Mouse (Mus musculus) mouse embryonic stem cell (cell line): ENCODE data around the gene D1Ertd622e.

ENCODE experiments used
- in situ Hi-C, 2 experiments: fragments of 300-500 bp; cut with MboI; formaldehyde crosslinking; loops; 1 replicate in 1 of 2; 3 replicates in 1 of 2; pipeline ENCODE4 v1.14.3; 2019 to 2020; ENCODE audit warnings: low sequenced_read_pairs in 2 of 2, low pct_unique_long_range_greater_than_20kb in 1 of 2, mixed read lengths in 1 of 2; ENCODE audit not compliant: unreplicated experiment in 1 of 2

Gene D1Ertd622e

GRCm38 (mm10) chr1:97661406-97662241 lies at the start of gene D1Ertd622e:
Gene D1Ertd622e, minus strand, starts transcription at chr1:97662074.
- in situ Hi-C loops = no loop called here

GRCm38 (mm10) chr1:97710520-97710919 lies 48.6 kb upstream of the D1Ertd622e start:
- in situ Hi-C loops = no loop called here

GRCm38 (mm10) chr1:97705389-97705788 lies 43.5 kb upstream of the D1Ertd622e start:
- in situ Hi-C loops = no loop called here

GRCm38 (mm10) chr1:97704646-97705045 lies 42.8 kb upstream of the D1Ertd622e start:
- in situ Hi-C loops = no loop called here

GRCm38 (mm10) chr1:97698956-97699570 lies 37.2 kb upstream of the D1Ertd622e start:
- in situ Hi-C loops = loop anchor here in 1 of 2 experiments (25.0 kb wide), 1 partner anchor 662 kb away; no protein-coding TSS in a partner anchor

- in situ Hi-C loops = loop anchor here in 1 of 2 experiments (25.0 kb wide), 1 partner anchor 660 kb away; no protein-coding TSS in a partner anchor
Measured at GRCm38 (mm10) chr1:97697273-97697672, 35.4 kb upstream of the D1Ertd622e start.

- in situ Hi-C loops = loop anchor here in 1 of 2 experiments (25.0 kb wide), 1 partner anchor 657 kb away; no protein-coding TSS in a partner anchor
Measured at GRCm38 (mm10) chr1:97693825-97694224, 32.0 kb upstream of the D1Ertd622e start.

- in situ Hi-C loops = loop anchor here in 1 of 2 experiments (25.0 kb wide), 1 partner anchor 651 kb away; no protein-coding TSS in a partner anchor
Measured at GRCm38 (mm10) chr1:97688756-97689155, 26.9 kb upstream of the D1Ertd622e start.

GRCm38 (mm10) chr1:97676526-97677177 lies 14.8 kb upstream of the D1Ertd622e start:
- in situ Hi-C loops = loop anchor here in 1 of 2 experiments (25.0 kb wide), 1 partner anchor 639 kb away; no protein-coding TSS in a partner anchor

- in situ Hi-C loops = loop anchor here in 1 of 2 experiments (25.0 kb wide), 1 partner anchor 639 kb away; no protein-coding TSS in a partner anchor
Measured at GRCm38 (mm10) chr1:97676115-97676514, 14.2 kb upstream of the D1Ertd622e start.

- in situ Hi-C loops = no loop called here
Measured at GRCm38 (mm10) chr1:97672849-97673248, 11.0 kb upstream of the D1Ertd622e start.

GRCm38 (mm10) chr1:97667288-97667687 lies 5.4 kb upstream of the D1Ertd622e start:
- in situ Hi-C loops = no loop called here

- in situ Hi-C loops = no loop called here
Measured at GRCm38 (mm10) chr1:97662324-97662723, 450 bp upstream of the D1Ertd622e start.

GRCm38 (mm10) chr1:97660687-97661405 lies 1.0 kb downstream of the D1Ertd622e start:
- in situ Hi-C loops = no loop called here

- in situ Hi-C loops = no loop called here
Measured at GRCm38 (mm10) chr1:97659405-97659804, 2.5 kb downstream of the D1Ertd622e start.

GRCm38 (mm10) chr1:97657786-97658185 lies 4.1 kb downstream of the D1Ertd622e start:
- in situ Hi-C loops = no loop called here

- in situ Hi-C loops = no loop called here
Measured at GRCm38 (mm10) chr1:97657201-97657600, 4.7 kb downstream of the D1Ertd622e start.

- in situ Hi-C loops = no loop called here
Measured at GRCm38 (mm10) chr1:97654397-97654975, 7.4 kb downstream of the D1Ertd622e start.
